In the genomic region with DNA sequence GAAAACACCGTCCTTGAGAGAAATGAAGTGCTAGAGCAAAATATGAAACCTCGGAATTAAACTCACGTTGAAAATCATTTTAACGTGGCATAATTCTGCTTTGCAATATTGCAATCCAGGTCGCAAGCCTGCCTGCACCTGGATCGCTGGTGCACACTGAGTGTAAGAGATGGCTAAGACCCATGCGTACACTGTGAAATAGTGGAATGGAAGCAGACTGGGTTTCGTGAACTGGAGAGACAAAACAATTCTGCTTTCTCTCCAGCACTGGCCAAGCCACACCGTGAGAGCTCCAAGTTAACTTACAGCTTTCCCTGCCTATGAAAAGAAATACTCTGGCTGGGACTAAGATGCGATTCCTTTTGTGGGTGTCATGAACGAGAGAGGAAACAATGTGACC, we compare ENCODE assay signal across 18 mouse cellular contexts. TPM values are rescaled to one million over a fixed set of nuclear protein-coding genes. Genes with fewer than 3 reads are reported as not detected.
"Had no signal": no experiment of that assay in that cellular context is flagged by ENCODE, and none has a peak within 500 bp of the region (broad histone marks: within the 10 kb centered on the region; RNA-seq: fewer than 3 reads in every experiment).

No protein-coding gene starts in this region.

- H3K9me3 ChIP-seq: limb, embryonic 15.5 days; liver, embryonic 12.5 days; lung, embryonic 15.5 days; megakaryocyte, embryonic 14.5 days; midbrain, embryonic 15.5 days; neural tube, embryonic 12.5 days; stomach, embryonic 15.5 days had no signal

- H3K27me3 ChIP-seq: limb, embryonic 15.5 days; liver, embryonic 12.5 days; lung, embryonic 15.5 days; megakaryocyte, embryonic 14.5 days; midbrain, embryonic 15.5 days; neural tube, embryonic 12.5 days; stomach, embryonic 15.5 days had no signal

- DNase-seq: kidney, postnatal 14 days; lung, postnatal 14 days; right cerebral cortex, postnatal 14 days; thymus, adult 2 months; thymus, postnatal 25 days had no signal

- H3K4me2 ChIP-seq: limb, embryonic 15.5 days; liver, embryonic 12.5 days; lung, embryonic 15.5 days; midbrain, embryonic 11.5 days; midbrain, embryonic 15.5 days; neural tube, embryonic 12.5 days; stomach, embryonic 15.5 days had no signal

- H3K4me1 ChIP-seq: limb, embryonic 15.5 days; liver, embryonic 12.5 days; megakaryocyte, embryonic 14.5 days; midbrain, embryonic 15.5 days; neural tube, embryonic 12.5 days; stomach, embryonic 15.5 days had no signal

- H3K9ac ChIP-seq: limb, embryonic 15.5 days; liver, embryonic 12.5 days; lung, embryonic 15.5 days; midbrain, embryonic 15.5 days; neural tube, embryonic 12.5 days; stomach, embryonic 15.5 days had no signal

- H3K36me3 ChIP-seq: limb, embryonic 15.5 days; liver, embryonic 12.5 days; lung, embryonic 15.5 days; midbrain, embryonic 15.5 days; neural tube, embryonic 12.5 days; stomach, embryonic 15.5 days had no signal

- ATAC-seq: liver, embryonic 12.5 days; midbrain, embryonic 15.5 days had no signal

- H3K27ac ChIP-seq: left cerebral cortex, adult 2 months; limb, embryonic 15.5 days; liver, embryonic 12.5 days; lung, embryonic 15.5 days; macrophage; midbrain, embryonic 15.5 days; neural tube, embryonic 12.5 days; stomach, embryonic 15.5 days had no signal

- H3K4me3 ChIP-seq: left cerebral cortex, adult 2 months; limb, embryonic 15.5 days; liver, embryonic 12.5 days; lung, embryonic 15.5 days; megakaryocyte, embryonic 14.5 days; midbrain, embryonic 15.5 days; neural tube, embryonic 12.5 days; stomach, embryonic 15.5 days had no signal

RNA-seq across cellular contexts. Expression of a gene that starts 51.1 kb away (rescaled TPM):
- total RNA-seq: layer of hippocampus, postnatal 25 days; monocyte, adult 5-6 weeks; neutrophil, adult 5-6 weeks had no signal
- polyA plus RNA-seq: macrophage had no signal
